Mouse (Mus musculus): ENCODE data around the gene Ccdc88a. TPM values are rescaled to one million over a fixed set of nuclear protein-coding genes. Genes with fewer than 3 reads are reported as not detected.

The Ccdc88a gene
- polyA plus RNA-seq, 1 experiment from 2014 or later = 32.0 TPM

GRCm38 (mm10) chr11:29474676-29475075 lies 101.2 kb downstream of the Ccdc88a start:
- H3K27me3 ChIP-seq (replicated peaks) = no peaks in the 10 kb centered on the region
- no peak for ATAC-seq (ENCODE audit: insufficient number of reproducible peaks, low FRiP score)
- H3K36me3 ChIP-seq = peaks cover 28% of the 10 kb centered on the region
- H3K4me3 ChIP-seq = no peak overlapping the region
- H3K4me1 ChIP-seq (replicated peaks) = no peaks in the 10 kb centered on the region
- no peak overlapping the region for H3K9ac ChIP-seq
- no peaks in the 10 kb centered on the region for H3K9me3 ChIP-seq (replicated peaks)
- no peak overlapping the region for H3K4me2 ChIP-seq
- no peak overlapping the region for H3K27ac ChIP-seq (ENCODE audit: poor library complexity, severe bottlenecking)

GRCm38 (mm10) chr11:29493135-29493534 lies 119.7 kb downstream of the Ccdc88a start:
- Histone ChIP-seq H3K36me3 (peaks cover 25% of the 10 kb centered on the region), H3K9ac (no peak overlapping the region), H3K9me3 (replicated peaks) (no peaks in the 10 kb centered on the region), H3K27ac (ENCODE audit: poor library complexity, severe bottlenecking) (no peak overlapping the region), H3K4me1 (replicated peaks) (no peaks in the 10 kb centered on the region), H3K27me3 (replicated peaks) (no peaks in the 10 kb centered on the region), H3K4me3 (no peak overlapping the region), H3K4me2 (no peak overlapping the region)
- no peak for ATAC-seq (ENCODE audit: insufficient number of reproducible peaks, low FRiP score)
- 88% methylated on average over 1 of the region's 1 CpGs for WGBS

GRCm38 (mm10) chr11:29496962-29497361 lies 123.5 kb downstream of the Ccdc88a start:
- WGBS = 68% methylated on average over 3 of the region's 3 CpGs
- peaks cover 31% of the 10 kb centered on the region for H3K36me3 ChIP-seq
- H3K9ac ChIP-seq = no peak overlapping the region
- H3K27ac ChIP-seq (ENCODE audit: poor library complexity, severe bottlenecking) = no peak overlapping the region
- H3K4me1 ChIP-seq (replicated peaks) = no peaks in the 10 kb centered on the region
- no peak overlapping the region for H3K4me2 ChIP-seq
- no peaks in the 10 kb centered on the region for H3K9me3 ChIP-seq (replicated peaks)
- ATAC-seq (ENCODE audit: insufficient number of reproducible peaks, low FRiP score) = no peak
- no peak overlapping the region for H3K4me3 ChIP-seq
- H3K27me3 ChIP-seq (replicated peaks) = no peaks in the 10 kb centered on the region

- no peaks in the 10 kb centered on the region for H3K4me1 ChIP-seq (replicated peaks)
- no peaks in the 10 kb centered on the region for H3K9me3 ChIP-seq (replicated peaks)
- WGBS = 76% methylated on average over 10 of the region's 10 CpGs
- H3K4me2 ChIP-seq = no peak overlapping the region
- H3K27me3 ChIP-seq (replicated peaks) = no peaks in the 10 kb centered on the region
- H3K9ac ChIP-seq = no peak overlapping the region
- H3K36me3 ChIP-seq = peaks cover 31% of the 10 kb centered on the region
- no peak for ATAC-seq (ENCODE audit: insufficient number of reproducible peaks, low FRiP score)
- no peak overlapping the region for H3K4me3 ChIP-seq
- no peak overlapping the region for H3K27ac ChIP-seq (ENCODE audit: poor library complexity, severe bottlenecking)
Observed at GRCm38 (mm10) chr11:29503948-29504893, 130.8 kb downstream of the Ccdc88a start.

- Histone ChIP-seq H3K4me3 (no peak overlapping the region), H3K27ac (ENCODE audit: poor library complexity, severe bottlenecking) (no peak overlapping the region), H3K4me1 (replicated peaks) (no peaks in the 10 kb centered on the region), H3K9ac (no peak overlapping the region), H3K27me3 (replicated peaks) (no peaks in the 10 kb centered on the region), H3K4me2 (no peak overlapping the region), H3K36me3 (peaks cover 27% of the 10 kb centered on the region), H3K9me3 (replicated peaks) (no peaks in the 10 kb centered on the region)
- WGBS = 85% methylated on average over 2 of the region's 2 CpGs
- ATAC-seq (ENCODE audit: insufficient number of reproducible peaks, low FRiP score) = no peak
Observed at GRCm38 (mm10) chr11:29504899-29505625, 131.6 kb downstream of the Ccdc88a start.

GRCm38 (mm10) chr11:29509421-29509820 lies 136.0 kb downstream of the Ccdc88a start:
- 94% methylated on average over 1 of the region's 1 CpGs for WGBS
- no peak for ATAC-seq (ENCODE audit: insufficient number of reproducible peaks, low FRiP score)
- no peak overlapping the region for H3K27ac ChIP-seq (ENCODE audit: poor library complexity, severe bottlenecking)
- 0 out of 2 replicates have a peak, but pooled peaks cover 4% of the 10 kb centered on the region for H3K4me1 ChIP-seq (replicated peaks)
- H3K4me3 ChIP-seq = no peak overlapping the region
- no peaks in the 10 kb centered on the region for H3K27me3 ChIP-seq (replicated peaks)
- H3K4me2 ChIP-seq = no peak overlapping the region
- no peak overlapping the region for H3K9ac ChIP-seq
- no peaks in the 10 kb centered on the region for H3K9me3 ChIP-seq (replicated peaks)
- H3K36me3 ChIP-seq = peaks cover 24% of the 10 kb centered on the region

GRCm38 (mm10) chr11:29512818-29513535 lies 139.5 kb downstream of the Ccdc88a start:
- no peak for ATAC-seq (ENCODE audit: insufficient number of reproducible peaks, low FRiP score)
- Histone ChIP-seq H3K36me3 (peaks cover 17% of the 10 kb centered on the region), H3K4me1 (replicated peaks) (0 out of 2 replicates have a peak, but pooled peaks cover 4% of the 10 kb centered on the region), H3K9ac (no peak overlapping the region), H3K4me3 (no peak overlapping the region), H3K9me3 (replicated peaks) (no peaks in the 10 kb centered on the region), H3K27me3 (replicated peaks) (no peaks in the 10 kb centered on the region), H3K4me2 (no peak overlapping the region), H3K27ac (ENCODE audit: poor library complexity, severe bottlenecking) (no peak overlapping the region)
- 90% methylated on average over 4 of the region's 4 CpGs for WGBS

- Histone ChIP-seq H3K4me1 (replicated peaks) (0 out of 2 replicates have a peak, but pooled peaks cover 4% of the 10 kb centered on the region), H3K27me3 (replicated peaks) (no peaks in the 10 kb centered on the region), H3K4me2 (peak overlapping the region; percentile 75), H3K27ac (ENCODE audit: poor library complexity, severe bottlenecking) (peak overlapping the region; percentile 79), H3K9me3 (replicated peaks) (no peaks in the 10 kb centered on the region), H3K36me3 (peaks cover 17% of the 10 kb centered on the region), H3K9ac (peak overlapping the region; percentile 84), H3K4me3 (peak overlapping the region; percentile 77)
- WGBS = 26% methylated on average over 10 of the region's 10 CpGs
- ATAC-seq (ENCODE audit: insufficient number of reproducible peaks, low FRiP score) = no peak
Observed at GRCm38 (mm10) chr11:29514325-29514681, 140.8 kb downstream of the Ccdc88a start.

GRCm38 (mm10) chr11:29514682-29515412 lies 141.4 kb downstream of the Ccdc88a start, which contains the start of gene Prorsd1:
Gene Prorsd1, minus strand, starts transcription at chr11:29515033.
- 0 out of 2 replicates have a peak, but pooled peaks cover 4% of the 10 kb centered on the region for H3K4me1 ChIP-seq (replicated peaks)
- peak; percentile 99 for ATAC-seq (ENCODE audit: insufficient number of reproducible peaks, low FRiP score)

GRCm38 (mm10) chr11:29525988-29526794 lies 152.7 kb downstream of the Ccdc88a start, which contains the start of gene Mtif2:
Gene Mtif2, plus strand, starts transcription at chr11:29526408.
- WGBS = 2% methylated on average over 47 of the region's 47 CpGs
- peak within 1 kb of the TSS; percentile 81 for H3K4me2 ChIP-seq
- ATAC-seq (ENCODE audit: insufficient number of reproducible peaks, low FRiP score) = peak; percentile 94
- peak within 1 kb of the TSS; percentile 92 for H3K27ac ChIP-seq (ENCODE audit: poor library complexity, severe bottlenecking)
- H3K9me3 ChIP-seq (replicated peaks) = no peaks in the 10 kb centered on the region
- no peaks in the 10 kb centered on the region for H3K27me3 ChIP-seq (replicated peaks)
- H3K4me3 ChIP-seq = peak within 1 kb of the TSS; percentile 80
- H3K9ac ChIP-seq = peak within 1 kb of the TSS; percentile 94
- H3K36me3 ChIP-seq = peaks cover 10% of the 10 kb centered on the region
- H3K4me1 ChIP-seq (replicated peaks) = peaks cover 3% of the 10 kb centered on the region

More at GRCm38 (mm10) chr11:29514682-29515412, 141.4 kb downstream of the Ccdc88a start, which contains the start of gene Prorsd1:
- Histone ChIP-seq H3K4me3 (peak within 1 kb of the TSS; percentile 77), H3K9ac (peak within 1 kb of the TSS; percentile 84), H3K27me3 (replicated peaks) (no peaks in the 10 kb centered on the region), H3K27ac (ENCODE audit: poor library complexity, severe bottlenecking) (peak within 1 kb of the TSS; percentile 79), H3K4me2 (peak within 1 kb of the TSS; percentile 75), H3K9me3 (replicated peaks) (no peaks in the 10 kb centered on the region), H3K36me3 (peaks cover 17% of the 10 kb centered on the region)
- 2% methylated on average over 40 of the region's 40 CpGs for WGBS

Data from heart, embryonic 12.5 days (tissue).